Mouse (Mus musculus): ENCODE data around the gene Ppp1r12c.

DNA sequence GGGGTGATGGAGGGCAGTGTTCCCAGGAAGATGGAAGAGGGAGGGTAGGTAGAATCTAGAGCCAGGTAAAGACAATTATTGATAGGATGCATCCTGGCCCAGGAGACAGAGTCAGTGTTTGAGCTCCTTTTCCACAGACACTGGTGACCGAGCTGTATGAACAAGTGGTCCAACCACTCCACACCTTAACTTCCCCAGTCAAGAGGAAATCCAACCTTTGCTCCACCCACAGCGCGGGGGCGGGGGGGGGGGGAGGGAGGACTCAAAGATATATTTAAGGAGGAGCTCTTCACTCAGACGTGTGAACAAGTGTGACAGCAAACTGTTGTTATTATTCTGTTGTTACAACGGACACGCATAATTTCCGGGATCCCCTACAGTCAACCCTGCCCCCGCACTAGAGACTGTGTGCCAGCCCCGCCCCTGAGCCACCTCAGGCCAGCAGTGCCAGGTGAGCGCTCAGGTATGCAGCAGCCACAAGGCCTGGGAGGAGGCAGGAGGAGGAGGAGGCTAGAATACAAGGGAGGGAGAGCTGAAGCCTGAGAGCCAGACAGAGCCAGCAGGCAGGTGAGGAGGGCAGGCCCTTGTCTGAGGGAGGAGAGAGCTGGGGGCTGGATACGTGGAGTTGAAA lies 37.2 kb downstream of the Ppp1r12c start:
- TF ChIP-seq CTCF (IDR thresholded peaks at IDR 0.05; ENCODE audit: low read depth) (no peak), EP300 (IDR thresholded peaks at IDR 0.05; ENCODE audit: low read depth) (no peak)
